Mouse (Mus musculus) gastrocnemius, adult 8-10 months (tissue): ENCODE data around the gene Nwd1. TPM values are rescaled to one million over a fixed set of nuclear protein-coding genes. Genes with fewer than 3 reads are reported as not detected.

Experiments
- DNase-seq, 2 experiments: peaks; one replicate each; pipeline ENCODE4 v3.0.0; 2022; ENCODE audit warnings: low spot score in 2 of 2
- microRNA-seq: library from miRNA; unstranded; fragments of <30 nt; microRNA quantifications from one replicate; pipeline ENCODE4 v1.2.0, GENCODE M21; 2022
- total RNA-seq, 4 experiments: library from RNA; stranded (reverse); gene quantifications; 2 replicates each; pipeline ENCODE4 v1.2.4; 2022

The Nwd1 gene
- total RNA-seq, 4 experiments from 2014 or later: 0.75 to 1.1 (median 0.82) TPM

GRCm38 (mm10) chr8:72761322-72762051 is 115.0 kb downstream of the Nwd1 start, which contains the start of gene F2rl3:
Gene F2rl3 (plus strand): TSS chr8:72761880.
- no peak for DNase-seq

- no peak for DNase-seq
Measured at GRCm38 (mm10) chr8:72762306-72762705, 115.8 kb downstream of the Nwd1 start.

DNA sequence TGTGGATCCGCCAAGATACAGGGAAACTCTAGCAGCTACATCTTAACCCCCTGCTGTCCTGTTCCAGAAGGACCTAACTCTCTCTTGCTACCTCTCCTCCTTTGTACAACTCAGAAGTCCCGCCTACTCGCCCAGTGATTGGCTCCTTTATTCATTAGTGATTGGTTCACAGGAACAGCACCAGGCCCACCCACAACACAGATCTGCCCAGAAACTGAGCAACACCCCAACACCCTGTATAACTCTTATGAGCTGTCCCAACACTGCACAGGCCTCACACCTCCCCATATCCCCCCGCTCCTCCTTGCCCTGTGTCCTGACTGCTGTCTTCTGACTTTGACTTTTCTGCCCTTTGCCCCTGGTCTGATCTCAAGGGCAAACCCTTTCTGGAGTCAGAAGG is 119.2 kb downstream of the Nwd1 start:
- no peak for DNase-seq

DNA sequence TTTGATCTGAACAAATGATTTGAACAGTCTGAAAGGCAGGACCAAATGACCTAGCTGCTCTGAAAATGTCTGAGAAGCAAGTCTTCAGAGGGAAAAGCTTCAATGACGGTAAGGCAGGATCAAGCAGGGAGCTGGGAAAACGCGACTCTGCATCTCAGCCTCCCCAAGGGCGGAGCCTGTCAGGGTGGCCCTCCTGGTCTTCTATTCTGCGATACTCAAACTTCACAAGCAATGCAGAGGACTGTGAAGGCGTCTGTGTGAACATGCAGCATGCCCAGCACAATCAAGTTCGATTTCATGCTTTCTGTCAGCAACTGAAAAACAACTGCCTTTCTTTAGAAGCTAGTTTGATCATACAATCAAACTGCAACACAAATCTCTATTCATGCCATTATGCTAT is 120.3 kb downstream of the Nwd1 start:
- DNase-seq: no peak

Small RNA genes within 50 kb of the gene (microRNA-seq; reads per million reads assigned to microRNA genes)
- not detected for gene Gm26237

Other genes with a start within 250 kb of the Nwd1 start
- gene Eps15l1, start 225.3 kb upstream of the Nwd1 start, total RNA-seq: 10 to 100 TPM; 16.3 to 22.2 (median 20.9) TPM
- gene Calr3, start 202.8 kb upstream of the Nwd1 start, total RNA-seq: 1 to 10 TPM; 3.7 to 4.5 (median 4.2) TPM
- gene 1700030K09Rik, start 202.8 kb upstream of the Nwd1 start, total RNA-seq: 1 to 10 TPM; 3.0 to 5.2 (median 3.6) TPM
- 10 to 100 TPM; 23.3 to 28.2 (median 25.7) TPM for gene Cherp, start 171.5 kb upstream of the Nwd1 start, total RNA-seq
- 10 to 100 TPM; 51.0 to 59.0 (median 54.8) TPM for gene Slc35e1, start 154.1 kb upstream of the Nwd1 start, total RNA-seq
- gene Med26, start 98.4 kb upstream of the Nwd1 start, total RNA-seq: 1 to 10 TPM; 6.5 to 8.3 (median 7.7) TPM
- 10 to 100 TPM; 69.1 to 77.1 (median 75.1) TPM for gene Smim7, start 75.6 kb upstream of the Nwd1 start, total RNA-seq
- gene Tmem38a, start 74.7 kb upstream of the Nwd1 start, total RNA-seq: 1,000 to 10,000 TPM; 1,273 to 1,305 (median 1,290) TPM
- 10 to 100 TPM; 31.2 to 39.4 (median 33.8) TPM for gene Sin3b, start 76.6 kb downstream of the Nwd1 start, total RNA-seq
- 1 to 10 TPM; 1.1 to 2.0 (median 1.6) TPM for gene F2rl3, start 115.2 kb downstream of the Nwd1 start, total RNA-seq